Mouse (Mus musculus): ENCODE results near the gene Slc15a1. TPM values are rescaled to one million over a fixed set of nuclear protein-coding genes. Genes with fewer than 3 reads are reported as not detected.
A peak's percentile ranks its signal among the peaks of the same experiment; 100 is the strongest.

The Slc15a1 gene
- total RNA-seq, 2 experiments from 2014 or later, result not detected

DNA sequence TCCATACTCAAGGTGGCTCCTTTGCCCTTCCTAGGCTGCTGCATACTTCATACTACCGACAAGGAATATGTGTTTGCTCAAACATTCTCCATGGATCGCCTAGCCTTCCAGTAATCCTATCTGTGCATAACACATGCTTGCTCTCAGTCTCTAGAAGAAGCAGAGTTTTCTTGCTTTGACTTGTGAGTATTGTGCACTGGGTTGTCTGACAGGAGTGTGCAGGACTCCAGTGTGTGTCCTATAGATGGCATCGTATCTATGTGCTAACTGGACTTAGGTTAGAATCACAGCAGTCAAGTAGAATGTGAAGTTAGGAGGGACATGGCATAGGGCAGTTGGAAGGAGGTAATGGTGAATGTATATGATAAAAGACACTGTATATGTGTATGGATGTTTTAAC, 26.0 kb downstream of the Slc15a1 start:
- Histone ChIP-seq H3K27ac (no peak overlapping the region), H3K4me3 (no peak overlapping the region)
- no peak for TF ChIP-seq CTCF (conservative IDR thresholded peaks at IDR 0.05)
- DNase-seq (ENCODE audit: low spot score in 2 of 2), result no peak

DNA sequence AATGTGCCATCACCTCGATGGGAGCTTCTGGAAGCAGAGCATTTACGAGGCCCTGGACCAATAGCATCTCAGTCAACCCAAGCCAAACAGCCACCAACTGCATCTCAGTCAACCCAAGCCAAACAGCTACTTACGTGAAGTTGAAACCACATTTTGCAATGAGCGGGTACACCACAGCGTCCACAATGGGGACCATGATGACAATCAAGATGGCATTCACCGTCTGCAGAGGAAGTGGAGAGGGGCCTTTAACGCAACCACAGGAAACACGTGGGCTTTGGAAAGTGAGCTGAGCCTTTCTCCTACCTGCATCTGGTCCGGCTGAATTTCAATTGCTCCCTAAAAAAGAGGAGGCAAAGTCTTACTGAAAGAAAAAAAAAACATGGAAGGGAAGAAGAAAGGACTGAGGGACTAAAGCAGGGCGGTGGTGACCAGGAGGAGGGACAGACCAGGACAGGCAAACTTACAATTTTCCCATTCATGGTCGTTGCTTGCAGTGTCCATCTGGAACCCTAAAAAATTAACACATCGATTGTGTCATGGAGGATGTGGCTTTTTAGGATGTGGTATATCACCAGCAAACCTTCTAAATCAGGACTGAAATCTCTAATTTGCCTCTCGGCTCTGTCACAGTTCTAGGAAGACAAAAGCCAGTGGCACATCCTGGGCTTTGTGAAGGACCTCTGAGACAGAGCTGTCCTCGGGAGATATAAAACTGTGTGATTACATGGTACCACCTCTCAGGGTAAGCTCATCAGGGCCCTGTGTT, 26.9 kb downstream of the Slc15a1 start:
- H3K4me3 ChIP-seq, result no peak overlapping the region
- DNase-seq (ENCODE audit: low spot score in 2 of 2), result no peak
- H3K27ac ChIP-seq, result no peak overlapping the region
- TF ChIP-seq CTCF (conservative IDR thresholded peaks at IDR 0.05), result no peak

DNA sequence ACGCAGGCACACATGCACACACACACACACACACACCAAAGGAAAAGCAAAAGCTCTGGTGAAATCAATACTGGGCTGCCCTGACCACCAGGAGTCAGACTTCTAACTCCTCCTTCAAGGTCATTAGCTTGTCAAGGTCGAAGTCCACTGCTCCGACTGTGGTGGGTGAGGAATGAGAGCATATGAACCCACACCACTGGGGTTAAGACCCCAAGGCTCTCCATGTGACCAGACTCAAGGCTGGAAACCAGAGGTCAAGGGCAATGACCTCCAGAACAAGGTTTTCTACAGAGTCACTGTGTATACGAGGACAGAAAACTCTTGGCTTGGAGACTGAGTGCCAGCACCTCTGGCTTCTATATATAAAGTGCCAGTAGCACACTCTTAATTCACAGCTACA, 31.2 kb downstream of the Slc15a1 start:
- no peak overlapping the region for H3K27ac ChIP-seq
- no peak overlapping the region for H3K4me3 ChIP-seq
- DNase-seq (ENCODE audit: low spot score in 2 of 2), result no peak
- TF ChIP-seq CTCF (conservative IDR thresholded peaks at IDR 0.05), result no peak

DNA sequence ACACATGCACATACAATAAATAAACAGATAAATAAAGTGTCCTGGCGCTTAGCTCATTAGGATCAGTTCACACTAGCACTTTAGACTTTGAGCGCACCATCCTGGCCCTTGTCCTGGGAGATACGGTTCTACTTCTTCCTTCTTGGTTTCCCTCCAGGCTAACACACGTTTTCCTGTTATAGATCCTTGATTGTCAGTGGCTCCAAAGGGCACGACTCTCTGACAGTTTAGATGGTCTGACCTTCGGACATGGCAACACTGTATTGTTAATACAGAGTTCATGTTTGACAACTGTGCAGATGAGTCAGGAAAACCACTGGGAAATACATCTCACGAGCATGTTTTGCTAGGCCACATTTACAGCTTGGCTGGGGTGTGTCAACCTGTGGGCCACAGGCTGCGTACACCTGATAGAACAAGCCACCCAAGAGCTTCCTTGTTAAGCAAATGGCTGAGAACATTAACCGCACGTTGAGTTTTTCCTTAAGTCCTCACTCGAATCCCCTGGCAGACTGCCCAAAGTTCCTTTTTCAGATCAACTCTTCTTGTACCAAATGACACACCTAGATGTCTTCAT, 33.4 kb downstream of the Slc15a1 start:
- no peak overlapping the region for H3K4me3 ChIP-seq
- no peak for DNase-seq (ENCODE audit: low spot score in 2 of 2)
- no peak for TF ChIP-seq CTCF (conservative IDR thresholded peaks at IDR 0.05)
- no peak overlapping the region for H3K27ac ChIP-seq

DNA sequence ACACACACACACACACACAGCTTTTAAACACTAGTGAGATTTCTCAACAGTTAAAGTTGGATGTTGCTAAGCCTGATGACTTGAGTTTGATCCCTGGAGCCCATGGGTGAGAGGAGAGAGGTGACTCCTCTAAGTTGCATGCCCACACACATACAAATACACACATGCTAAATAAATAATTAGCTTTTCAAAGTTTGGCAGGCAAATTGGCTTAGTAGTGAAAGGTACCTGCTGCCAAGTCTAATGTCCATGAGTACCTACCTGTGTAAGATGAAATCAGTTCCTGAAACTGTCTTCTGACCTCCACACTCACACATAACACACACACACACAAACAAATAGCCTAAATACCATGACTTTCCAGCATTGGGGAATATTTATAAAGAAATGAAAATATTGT, 35.5 kb downstream of the Slc15a1 start:
- H3K27ac ChIP-seq, result no peak overlapping the region
- no peak for DNase-seq (ENCODE audit: low spot score in 2 of 2)
- H3K4me3 ChIP-seq, result no peak overlapping the region
- no peak for TF ChIP-seq CTCF (conservative IDR thresholded peaks at IDR 0.05)

DNA sequence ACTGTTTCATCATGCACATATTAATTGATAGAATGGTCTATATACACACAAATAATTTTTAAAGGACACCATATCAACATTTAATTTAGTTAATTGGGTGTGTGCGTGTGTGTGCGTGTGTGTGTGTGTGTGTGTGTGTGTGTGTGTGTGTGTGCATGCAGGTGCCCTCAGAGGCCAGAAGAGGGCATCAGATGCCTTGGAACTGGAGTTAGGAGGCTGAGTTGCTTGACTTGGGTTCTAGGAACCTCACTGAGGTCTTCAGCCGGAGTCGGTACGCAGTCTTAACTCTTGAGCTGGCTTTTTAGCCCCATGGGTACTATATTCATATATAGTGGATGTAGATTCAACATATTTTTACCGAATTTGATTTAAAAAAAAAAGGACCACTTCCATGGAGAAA, 37.4 kb downstream of the Slc15a1 start:
- H3K4me3 ChIP-seq, result no peak overlapping the region
- no peak for DNase-seq (ENCODE audit: low spot score in 2 of 2)
- no peak for TF ChIP-seq CTCF (conservative IDR thresholded peaks at IDR 0.05)
- no peak overlapping the region for H3K27ac ChIP-seq

DNA sequence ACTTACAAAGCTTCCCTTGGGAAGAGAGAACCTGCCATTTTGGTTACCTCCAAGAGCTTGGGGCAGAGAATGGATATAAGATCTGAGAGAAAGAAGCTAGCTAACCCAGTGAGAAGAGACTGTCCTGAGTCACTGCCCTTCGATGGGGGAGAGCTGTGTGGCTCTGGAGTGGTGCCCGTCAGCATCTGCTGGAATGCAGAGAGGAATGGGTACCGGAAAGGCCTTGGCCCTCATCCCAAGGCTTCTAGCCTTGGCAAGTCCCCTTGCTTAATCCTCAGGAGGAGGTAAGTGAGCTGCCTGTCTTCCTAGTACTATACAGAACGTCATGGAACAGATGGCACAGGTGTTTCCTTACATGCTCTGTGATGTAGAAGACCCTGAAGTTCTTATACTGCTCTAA, 38.6 kb downstream of the Slc15a1 start:
- TF ChIP-seq CTCF (conservative IDR thresholded peaks at IDR 0.05), result no peak
- DNase-seq (ENCODE audit: low spot score in 2 of 2), result no peak
- no peak overlapping the region for H3K4me3 ChIP-seq
- H3K27ac ChIP-seq, result no peak overlapping the region

DNA sequence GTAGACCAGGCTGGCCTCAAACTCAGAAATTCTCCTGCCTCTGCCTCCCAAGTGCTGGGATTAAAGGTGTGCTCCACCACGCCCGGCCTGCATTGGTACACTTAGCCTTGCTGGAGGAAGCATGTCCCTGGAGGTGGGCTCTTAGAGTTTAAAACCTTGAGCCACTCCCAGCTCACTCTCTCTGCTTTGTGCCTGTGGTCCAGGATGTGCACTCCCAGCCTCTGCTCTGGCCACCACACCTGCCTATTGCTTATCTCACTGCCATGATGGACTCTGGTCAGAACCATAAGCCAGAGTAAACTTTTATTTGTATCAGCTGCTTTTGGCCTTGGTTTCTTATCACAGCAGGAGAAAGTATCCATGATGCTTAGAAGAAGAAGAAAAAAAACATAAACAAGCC, 40.7 kb downstream of the Slc15a1 start:
- DNase-seq (ENCODE audit: low spot score in 2 of 2), result no peak
- no peak for TF ChIP-seq CTCF (conservative IDR thresholded peaks at IDR 0.05)
- no peak overlapping the region for H3K27ac ChIP-seq
- no peak overlapping the region for H3K4me3 ChIP-seq

DNA sequence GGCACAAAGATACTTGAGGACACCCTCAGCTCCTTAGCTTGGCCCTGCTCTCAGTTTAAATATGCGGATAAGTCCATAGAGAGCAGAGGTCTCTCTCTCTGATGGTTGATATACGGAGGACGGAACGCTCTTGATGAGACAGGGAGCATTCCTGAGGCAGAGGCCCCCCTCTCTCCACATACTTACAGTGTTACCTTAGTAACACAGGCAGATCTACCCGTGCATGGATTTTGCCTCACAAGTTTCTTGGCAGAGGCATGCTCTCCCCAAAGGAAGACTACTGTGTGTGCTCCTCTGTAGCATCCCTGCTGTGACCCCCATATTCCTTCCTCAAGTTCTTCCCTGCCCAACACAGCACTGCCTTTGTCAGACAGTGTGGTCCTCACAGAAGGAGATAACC, 42.3 kb downstream of the Slc15a1 start:
- no peak for TF ChIP-seq CTCF (conservative IDR thresholded peaks at IDR 0.05)
- Histone ChIP-seq H3K27ac (no peak overlapping the region), H3K4me3 (no peak overlapping the region)
- DNase-seq (ENCODE audit: low spot score in 2 of 2), result no peak

DNA sequence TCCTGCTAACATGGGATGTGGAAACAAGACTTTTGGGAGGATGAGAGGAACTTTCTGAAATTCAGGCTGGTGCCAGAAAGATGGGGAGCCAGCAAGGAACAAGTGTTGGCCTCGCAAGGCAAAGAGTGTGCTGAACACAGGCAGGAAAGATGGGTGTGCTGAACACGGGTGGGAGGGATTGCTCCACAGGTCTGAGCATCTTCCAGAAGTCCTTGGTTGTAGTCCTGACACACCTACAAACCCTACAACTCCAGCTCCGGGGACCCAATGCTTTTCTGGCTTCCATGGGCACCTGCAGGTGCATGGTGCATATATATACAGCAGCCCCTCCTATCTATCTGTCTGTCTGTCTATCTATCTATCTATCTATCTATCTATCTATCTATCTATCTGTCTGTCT, 44.1 kb downstream of the Slc15a1 start:
- no peak for DNase-seq (ENCODE audit: low spot score in 2 of 2)
- H3K27ac ChIP-seq, result no peak overlapping the region
- no peak overlapping the region for H3K4me3 ChIP-seq
- no peak for TF ChIP-seq CTCF (conservative IDR thresholded peaks at IDR 0.05)

DNA sequence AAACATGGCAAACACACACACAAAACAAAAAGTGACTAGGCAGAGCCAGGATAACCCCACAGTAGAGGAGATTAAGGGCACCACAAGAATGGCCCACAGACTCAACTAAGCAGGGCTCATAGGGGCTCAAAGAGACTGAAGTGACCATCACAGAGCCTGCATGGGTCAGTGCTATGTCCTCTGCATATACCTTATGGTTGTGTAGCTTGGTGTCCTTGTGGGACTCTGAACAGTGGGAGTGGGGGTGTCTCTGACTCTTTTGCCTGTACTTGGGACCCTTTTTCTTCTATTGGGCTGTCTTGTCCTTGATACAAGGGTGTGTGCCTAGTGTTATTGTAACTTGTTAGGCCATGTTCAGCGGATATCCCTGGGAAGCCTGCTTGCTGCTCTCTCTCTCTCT, 46.5 kb downstream of the Slc15a1 start:
- DNase-seq (ENCODE audit: low spot score in 2 of 2), result no peak
- H3K4me3 ChIP-seq, result no peak overlapping the region
- no peak overlapping the region for H3K27ac ChIP-seq
- no peak for TF ChIP-seq CTCF (conservative IDR thresholded peaks at IDR 0.05)

DNA sequence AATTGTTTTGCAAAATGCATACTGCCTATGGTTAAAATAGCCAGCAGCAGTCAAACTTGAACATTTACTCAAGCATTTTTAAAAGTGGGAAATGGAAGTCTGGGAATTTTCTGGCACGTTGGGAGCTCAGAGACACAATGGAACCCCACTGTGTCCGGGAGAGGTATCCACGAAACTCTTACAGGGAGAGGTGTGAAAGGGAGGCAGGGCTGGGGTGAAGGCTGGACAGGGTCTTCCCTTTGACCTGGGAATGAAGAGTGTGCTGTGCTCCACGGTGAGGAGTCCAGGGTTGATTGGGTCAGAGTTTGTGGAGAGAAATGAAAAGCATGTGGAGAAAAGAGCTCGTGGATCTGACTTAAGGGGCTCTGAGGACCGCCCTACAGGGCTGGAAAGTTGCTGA, 47.5 kb downstream of the Slc15a1 start:
- no peak overlapping the region for H3K4me3 ChIP-seq
- no peak for DNase-seq (ENCODE audit: low spot score in 2 of 2)
- H3K27ac ChIP-seq, result no peak overlapping the region
- TF ChIP-seq CTCF (conservative IDR thresholded peaks at IDR 0.05), result no peak

DNA sequence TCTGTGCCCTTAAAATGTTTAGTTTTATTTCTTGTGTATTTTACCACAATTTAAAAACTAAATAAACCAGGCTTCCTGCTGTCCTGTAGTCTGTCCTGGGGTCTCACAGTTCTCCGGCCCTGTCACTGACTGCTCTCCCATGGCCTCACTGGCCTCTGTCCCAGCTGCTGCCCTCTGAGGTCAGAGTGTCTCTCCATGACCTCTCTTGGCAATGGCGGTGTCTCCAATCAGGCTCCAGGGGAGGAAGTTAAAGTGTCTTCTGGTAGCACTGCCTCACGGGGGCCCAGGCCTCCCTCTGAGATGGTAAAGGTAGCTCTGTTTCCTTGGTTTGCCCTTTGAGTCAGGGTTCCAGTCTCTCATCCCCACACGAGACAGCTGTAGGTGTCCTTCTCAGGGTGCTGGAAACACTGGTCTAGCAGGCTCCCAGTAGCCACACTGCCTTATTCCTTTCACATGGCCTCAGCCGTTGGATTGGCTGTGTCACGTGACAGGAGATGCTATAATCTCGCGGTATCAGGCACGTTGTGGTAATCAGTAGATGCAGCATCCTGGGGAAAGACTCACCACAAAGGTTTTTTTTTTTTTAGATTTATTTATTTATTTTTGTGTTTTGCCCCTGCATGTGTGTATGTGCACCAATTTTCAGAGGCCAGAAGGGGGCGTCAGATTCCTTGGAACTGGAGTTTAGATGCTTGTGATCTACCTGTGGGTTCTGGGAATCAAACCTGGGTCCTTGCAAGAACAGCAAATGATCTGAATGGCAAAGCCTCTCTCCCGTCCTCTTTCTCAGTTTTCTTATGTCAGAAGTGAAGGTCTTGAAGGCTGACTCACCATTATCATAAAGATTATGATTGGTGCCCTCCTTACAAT, 48.4 kb downstream of the Slc15a1 start:
- no peak for DNase-seq (ENCODE audit: low spot score in 2 of 2)
- 0 out of 2 replicates have a peak, but pooled peaks have one; percentile 9 for TF ChIP-seq CTCF (conservative IDR thresholded peaks at IDR 0.05)

More for the DNA sequence above, 48.4 kb downstream of the Slc15a1 start:
- Histone ChIP-seq H3K27ac (no peak overlapping the region), H3K4me3 (no peak overlapping the region)
